Mouse (Mus musculus): Measurements from ENCODE around the gene Nkx6-2.

Nkx6-2 gene

GRCm38 (mm10) chr7:139582595-139582994 is at the start of gene Nkx6-2:
TSS of gene Nkx6-2 (minus strand) at chr7:139582797.
- DNase-seq (ENCODE audit: low spot score), result no peak

GRCm38 (mm10) chr7:139625156-139625555 is 42.6 kb upstream of the Nkx6-2 start:
- no peak for DNase-seq (ENCODE audit: low spot score)

DNA sequence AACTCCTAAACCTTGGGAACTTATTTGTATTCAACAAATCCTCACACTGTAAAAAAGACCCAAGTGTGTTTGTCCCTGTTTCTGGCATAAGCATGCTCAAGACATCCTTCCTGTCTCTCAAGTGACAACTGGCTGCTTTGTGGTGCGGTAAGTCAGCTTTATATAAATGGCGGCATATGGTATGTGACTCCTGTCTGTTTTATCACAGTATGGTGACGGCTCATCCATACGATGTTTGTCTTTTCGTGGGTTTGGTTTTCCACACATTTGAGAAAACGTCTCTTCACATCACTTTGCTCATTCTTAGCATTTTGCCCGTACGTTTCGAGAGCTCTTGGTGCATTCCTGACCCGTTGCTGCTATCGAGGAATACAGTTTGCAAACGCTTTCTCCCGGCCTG is 40.0 kb upstream of the Nkx6-2 start:
- DNase-seq (ENCODE audit: low spot score), result no peak

DNA sequence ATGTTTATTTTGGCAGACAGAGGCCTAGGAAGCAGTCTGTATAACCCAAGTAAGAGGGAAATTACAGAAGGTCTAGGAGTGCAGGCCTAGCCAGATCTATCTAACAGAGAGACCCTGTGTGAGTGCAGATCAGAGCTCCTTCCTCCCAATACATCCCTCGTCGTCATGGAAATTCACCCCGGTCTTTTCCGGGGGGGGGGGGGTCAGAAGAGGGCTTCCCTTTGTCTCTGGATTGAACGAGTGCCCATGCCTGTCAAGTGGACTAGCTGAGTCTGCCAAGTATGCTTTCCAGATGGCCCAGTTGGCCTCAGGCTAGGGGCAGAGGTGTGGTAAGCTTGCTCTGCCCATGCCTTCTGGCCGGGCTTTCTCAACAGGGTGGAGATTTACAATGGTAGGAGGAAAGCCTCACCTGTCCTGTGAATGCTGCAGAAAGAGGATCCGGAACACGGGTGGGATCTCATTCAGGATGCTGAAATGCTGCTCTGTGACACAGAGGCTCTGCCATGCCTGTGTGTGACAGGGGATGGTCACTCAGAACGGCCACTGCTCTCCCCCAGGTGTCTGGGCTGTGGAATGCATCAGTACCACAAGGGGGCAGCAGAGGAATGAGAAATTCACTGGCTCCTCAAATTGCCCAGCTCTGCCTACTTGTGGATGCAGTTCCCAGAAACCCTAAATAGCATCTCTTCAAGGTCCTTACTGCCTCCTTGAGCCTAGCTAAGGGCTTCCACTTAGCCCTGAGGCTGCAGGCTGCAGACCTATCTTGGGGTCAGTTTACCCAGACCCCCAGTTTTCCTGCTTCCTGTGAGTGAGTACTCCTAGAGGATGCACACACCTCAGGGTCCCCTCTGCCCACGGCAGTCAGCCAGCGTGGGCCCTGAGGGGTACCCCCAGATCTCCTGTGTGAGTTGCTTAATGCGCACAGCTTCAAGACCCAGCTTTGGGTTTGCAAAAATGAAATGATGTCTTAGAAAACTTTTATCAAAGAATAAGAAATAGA is 33.5 kb upstream of the Nkx6-2 start:
- peak; percentile 96 for DNase-seq (ENCODE audit: low spot score)

DNA sequence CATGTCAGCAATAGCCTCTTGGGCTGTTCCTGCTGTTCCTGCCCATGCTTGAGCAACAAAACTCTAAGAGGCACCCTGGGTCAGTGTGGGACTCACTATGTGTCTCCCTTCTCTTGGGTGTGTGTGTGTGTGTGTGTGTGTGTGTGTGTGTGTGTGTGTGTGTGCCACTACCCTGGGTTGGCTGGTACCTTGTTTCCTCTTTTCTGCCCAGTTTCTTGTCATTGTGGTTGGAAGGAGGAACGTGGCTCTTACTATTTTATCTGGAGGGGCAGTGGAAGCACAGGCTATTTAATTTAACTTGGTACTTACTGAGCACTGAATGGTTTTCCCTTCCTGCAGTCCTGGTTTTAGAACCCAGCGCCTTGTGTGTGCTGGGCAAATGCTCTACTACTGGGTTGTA is 27.7 kb upstream of the Nkx6-2 start:
- DNase-seq (ENCODE audit: low spot score), result no peak

GRCm38 (mm10) chr7:139595862-139596261 is 13.3 kb upstream of the Nkx6-2 start:
- DNase-seq (ENCODE audit: low spot score), result no peak

- no peak for DNase-seq (ENCODE audit: low spot score)
These were observed 12.7 kb upstream of the Nkx6-2 start for GRCm38 (mm10) chr7:139595311-139595710.

DNA sequence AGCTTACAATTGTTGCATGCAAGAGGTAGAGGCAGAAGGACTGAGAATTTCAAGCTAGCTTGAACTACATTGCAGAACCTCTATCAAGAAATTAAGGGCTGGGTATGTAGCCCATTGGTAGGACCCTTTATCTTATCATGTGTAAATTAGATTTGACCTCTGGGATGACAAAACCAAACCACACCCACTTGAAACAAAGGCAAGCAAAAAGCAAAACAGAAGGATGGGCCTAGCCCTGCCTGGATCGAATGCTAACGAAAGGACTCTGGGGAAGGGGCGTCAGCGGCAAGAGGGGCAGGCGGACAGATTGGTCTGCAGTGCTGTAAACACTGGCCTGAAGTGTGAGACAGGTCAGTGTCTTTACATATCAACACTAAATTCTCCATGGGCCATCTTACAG is 8.7 kb upstream of the Nkx6-2 start:
- DNase-seq (ENCODE audit: low spot score), result no peak

GRCm38 (mm10) chr7:139590302-139590701 is 7.7 kb upstream of the Nkx6-2 start:
- peak; percentile 61 for DNase-seq (ENCODE audit: low spot score)

GRCm38 (mm10) chr7:139587919-139588318 is 5.3 kb upstream of the Nkx6-2 start:
- DNase-seq (ENCODE audit: low spot score), result peak; percentile 87

- DNase-seq (ENCODE audit: low spot score), result no peak
These were observed 2.7 kb upstream of the Nkx6-2 start for GRCm38 (mm10) chr7:139585183-139585821.

DNA sequence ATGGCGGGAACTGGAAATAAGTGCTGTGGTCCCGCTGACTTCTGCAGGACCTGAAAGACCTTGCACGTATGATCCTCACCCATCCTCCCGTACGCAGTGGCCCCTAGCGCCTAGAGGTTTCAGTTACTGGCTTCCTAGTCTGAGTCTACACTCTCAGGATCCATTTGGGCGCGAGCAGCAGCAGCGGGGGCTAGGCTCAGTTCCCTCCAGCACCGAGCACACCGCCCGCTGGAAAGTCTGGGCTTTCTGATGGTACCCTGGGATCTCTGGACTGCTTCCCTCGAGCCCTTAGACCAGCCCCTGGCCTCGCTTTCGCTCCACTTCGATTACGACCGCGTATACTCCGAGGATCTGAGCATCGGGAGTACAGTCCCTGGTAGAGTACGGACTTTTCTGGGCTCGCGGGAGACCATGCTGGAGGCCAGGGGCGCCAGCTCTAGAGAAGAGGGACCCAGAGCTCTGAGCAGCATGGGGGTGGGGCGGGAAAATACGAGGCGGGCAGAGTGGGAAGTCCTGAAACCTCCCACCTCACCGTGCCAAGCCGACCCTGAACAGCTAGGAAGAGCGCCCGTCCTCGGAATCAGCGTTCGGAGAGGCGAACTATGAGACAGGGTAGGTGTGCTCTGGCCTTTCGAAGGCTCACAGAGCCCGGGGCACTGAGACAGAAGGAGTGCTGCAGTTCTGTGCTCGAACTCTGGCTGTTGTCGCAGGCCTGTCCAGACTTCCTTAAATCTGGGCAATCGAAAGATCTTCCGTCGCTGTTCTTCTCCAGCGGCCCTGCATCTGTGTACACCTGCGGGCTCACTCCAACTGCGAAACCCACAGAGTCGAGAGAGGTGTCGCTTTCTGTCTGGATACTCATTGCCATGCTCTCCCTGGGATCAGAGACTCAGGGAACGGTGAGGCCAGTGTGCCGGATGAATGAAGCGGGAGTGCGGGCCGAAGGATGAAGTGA is 1.9 kb upstream of the Nkx6-2 start:
- no peak for DNase-seq (ENCODE audit: low spot score)

DNA sequence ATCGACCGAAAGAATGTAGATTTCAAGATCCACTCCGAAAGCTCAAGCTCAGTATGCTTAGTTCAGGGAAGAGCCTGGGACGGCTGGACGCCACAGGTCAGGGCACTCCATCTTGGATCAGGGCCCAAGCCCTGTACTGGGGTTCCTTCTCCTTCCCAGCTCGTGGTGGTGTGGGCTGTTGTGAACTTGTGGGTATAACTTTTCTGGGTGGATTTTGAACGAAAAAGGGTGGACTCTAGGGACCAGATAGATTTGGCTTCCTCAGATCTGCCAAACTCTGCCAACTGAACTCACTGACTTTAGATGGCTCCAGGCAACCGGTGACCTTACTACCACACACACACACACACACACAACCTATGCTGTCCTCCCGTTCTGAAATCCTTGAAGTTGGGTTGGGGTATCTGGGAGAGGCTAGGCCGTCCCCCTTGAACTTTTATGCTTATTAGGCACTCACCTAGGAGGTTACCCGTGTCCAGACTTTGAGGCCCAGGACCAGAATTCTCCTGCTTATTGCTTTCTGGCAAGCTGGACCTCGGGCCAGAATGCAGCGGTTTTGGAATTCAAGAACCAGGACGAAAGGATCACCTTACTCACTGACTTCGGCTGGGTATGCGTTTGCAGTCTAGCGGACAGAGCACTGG is 619 bp upstream of the Nkx6-2 start:
- DNase-seq (ENCODE audit: low spot score), result no peak

DNA sequence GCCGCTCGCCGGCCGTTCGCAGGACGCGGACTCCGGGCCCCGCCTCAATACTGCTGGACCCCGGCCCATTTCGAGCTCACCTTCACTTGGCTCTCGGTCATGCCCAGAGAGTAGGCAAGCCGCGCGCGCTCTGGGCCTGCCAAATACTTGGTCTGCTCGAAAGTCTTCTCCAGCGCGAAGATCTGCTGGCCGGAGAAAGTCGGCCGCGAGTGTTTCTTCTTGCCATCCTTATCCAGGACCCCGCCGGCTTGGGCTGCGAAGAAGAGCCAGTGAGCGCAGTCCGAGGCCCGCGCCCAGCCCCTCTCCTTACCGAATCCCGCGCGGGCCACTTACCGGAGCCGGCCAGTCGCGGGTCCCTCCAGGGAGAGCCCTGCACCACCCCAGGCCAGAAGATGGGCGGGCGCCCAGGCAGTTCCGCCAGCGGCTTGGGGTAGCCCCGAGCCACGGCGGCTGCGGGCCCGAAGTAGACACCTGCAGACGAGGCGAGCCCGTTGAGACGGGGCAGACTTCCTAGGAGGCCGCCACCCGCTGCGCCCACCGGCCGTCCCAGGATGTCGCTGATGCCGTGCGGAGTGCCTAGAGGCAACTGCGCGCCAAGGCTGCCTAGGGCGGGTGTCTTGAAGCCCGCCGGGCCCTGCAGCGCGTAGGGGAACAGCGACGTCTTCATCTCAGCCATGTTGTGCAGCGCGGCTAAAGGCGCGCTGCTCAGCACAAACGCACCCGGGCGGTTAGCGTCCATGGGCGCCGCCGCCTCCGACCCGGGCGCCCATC is 611 bp downstream of the Nkx6-2 start:
- DNase-seq (ENCODE audit: low spot score), result no peak

- DNase-seq (ENCODE audit: low spot score), result no peak
These were observed 1.5 kb downstream of the Nkx6-2 start for GRCm38 (mm10) chr7:139580851-139581775.

DNA sequence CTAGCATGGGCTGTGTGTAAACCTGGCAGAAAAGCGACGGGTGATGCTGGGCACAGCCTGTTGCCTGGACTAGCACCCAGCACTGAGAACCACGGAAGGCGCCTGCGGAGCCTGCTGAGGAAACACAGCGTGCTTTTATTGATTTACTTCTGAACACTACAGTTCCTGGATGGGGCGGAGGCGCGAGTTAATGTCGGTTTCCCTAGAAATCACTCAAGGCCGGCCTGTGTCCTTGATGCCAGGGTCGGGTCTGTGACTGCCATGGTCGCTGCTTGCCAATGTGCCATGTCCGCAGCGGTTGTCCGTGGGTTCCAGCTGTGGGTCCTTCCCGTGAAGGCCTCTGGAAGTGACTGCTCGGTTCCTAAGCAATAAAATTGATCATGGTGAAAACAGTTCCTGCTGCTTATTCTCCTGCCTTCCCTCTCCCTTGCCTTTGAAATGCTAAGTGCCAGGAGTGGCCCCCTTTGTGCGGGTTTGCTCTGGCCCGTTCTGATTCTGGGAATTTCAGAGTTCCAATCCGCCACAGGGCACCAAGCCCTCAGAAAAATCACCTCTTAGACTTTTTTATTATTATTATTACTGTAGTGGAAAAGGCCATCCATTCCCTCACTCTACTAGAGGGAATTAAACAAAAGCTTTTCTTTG is 3.2 kb downstream of the Nkx6-2 start:
- no peak for DNase-seq (ENCODE audit: low spot score)

DNA sequence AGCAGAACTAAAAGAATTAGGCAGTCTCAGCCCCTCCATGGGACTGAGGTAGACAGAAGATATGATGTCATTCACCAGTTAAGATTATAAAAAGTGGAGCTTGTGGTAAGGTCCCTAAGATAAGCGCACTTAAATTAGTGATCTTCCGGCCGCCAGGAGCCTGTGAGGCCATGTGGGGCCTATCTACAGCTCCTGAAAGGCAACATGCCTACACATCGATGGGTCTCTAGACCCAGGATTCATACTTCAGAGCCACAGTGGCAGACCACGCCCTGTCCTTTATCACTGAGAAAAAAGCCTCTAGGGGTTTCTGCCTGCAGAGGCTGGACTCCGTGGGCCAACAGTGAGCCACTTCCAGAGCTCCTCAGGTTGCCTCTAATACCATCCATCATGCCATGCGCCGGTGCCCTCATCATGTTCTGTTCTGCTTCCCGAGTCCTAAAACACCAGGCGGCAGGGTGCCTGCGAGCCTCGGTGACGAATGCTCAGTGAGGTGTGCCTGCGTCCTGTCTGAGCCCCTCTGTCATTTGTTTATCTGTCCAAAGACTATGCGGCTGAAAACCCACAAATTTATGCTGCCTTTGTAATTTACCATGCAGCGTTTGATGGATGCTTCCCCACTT is 6.4 kb downstream of the Nkx6-2 start:
- DNase-seq (ENCODE audit: low spot score), result peak; percentile 61

DNA sequence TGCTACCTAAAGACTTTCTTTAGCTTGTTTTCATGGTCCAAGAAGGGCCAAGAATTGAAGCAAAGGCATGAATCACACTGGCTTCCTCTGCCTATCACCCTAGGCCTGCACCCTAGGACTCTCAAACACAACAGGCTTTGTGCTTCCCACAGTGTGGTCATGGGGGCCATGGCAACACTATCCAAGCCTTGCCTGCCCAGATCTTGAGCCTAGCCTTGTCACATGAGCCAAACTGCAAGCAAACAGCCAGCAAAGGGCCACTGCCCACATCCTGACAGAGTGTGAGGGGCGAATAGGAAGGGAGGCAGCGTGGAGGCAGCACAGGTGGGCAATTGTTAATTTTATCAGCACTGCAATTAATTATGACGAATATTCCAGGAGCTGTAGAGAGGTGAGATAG is 9.9 kb downstream of the Nkx6-2 start:
- DNase-seq (ENCODE audit: low spot score), result no peak

GRCm38 (mm10) chr7:139570788-139571187 is 11.8 kb downstream of the Nkx6-2 start:
- no peak for DNase-seq (ENCODE audit: low spot score)

All from MN1 (cell line).